Mouse (Mus musculus) hindbrain, embryonic 16.5 days (tissue): ENCODE measurements around the gene Sgms1. TPM values are rescaled to one million over a fixed set of nuclear protein-coding genes. Genes with fewer than 3 reads are reported as not detected.

Experiments
- ATAC-seq: fragments of 200-750 bp; cut with Nextera tagmentation; 2 replicates; pipeline ENCODE4 v1.8.0; 2017; ENCODE audit warnings: moderate TSS enrichment, moderate library complexity
- H3K27ac ChIP-seq: fragments of 300-500 bp; sonication (generic); 2 replicates; pipeline ENCODE4 v1.5.1; 2014; ENCODE audit warnings: low read depth, mild to moderate bottlenecking, control low read depth, low read length, moderate library complexity
- H3K27me3 ChIP-seq: fragments of 300-500 bp; sonication (generic); replicated peaks from 2 replicates; pipeline ENCODE4 v1.6.1; 2014; ENCODE audit warnings: low read length; ENCODE audit not compliant: control insufficient read depth, insufficient read depth
- H3K36me3 ChIP-seq: fragments of 300-500 bp; sonication (generic); 2 replicates; pipeline ENCODE4 v1.6.1; 2014; ENCODE audit warnings: mild to moderate bottlenecking, low read length, moderate library complexity, mixed read lengths; ENCODE audit not compliant: control insufficient read depth, insufficient read depth
- H3K4me1 ChIP-seq: fragments of 300-500 bp; sonication (generic); 2 replicates; pipeline ENCODE4 v1.6.1; 2014; ENCODE audit warnings: low read depth, low read length; ENCODE audit not compliant: control insufficient read depth, insufficient read depth
- H3K4me2 ChIP-seq: fragments of 300-500 bp; sonication (generic); 2 replicates; pipeline ENCODE4 v1.6.1; 2014; ENCODE audit warnings: mild to moderate bottlenecking, low read length, control low read depth, moderate library complexity
- H3K4me3 ChIP-seq: fragments of 300-500 bp; sonication (generic); 2 replicates; pipeline ENCODE4 v1.5.1; 2014; ENCODE audit warnings: mild to moderate bottlenecking, low read length, control low read depth, moderate library complexity
- H3K9ac ChIP-seq: fragments of 300-500 bp; sonication (generic); 2 replicates; pipeline ENCODE4 v1.6.1; 2014; ENCODE audit warnings: low read depth, mild to moderate bottlenecking, control low read depth, low read length, moderate library complexity
- H3K9me3 ChIP-seq: fragments of 300-500 bp; sonication (generic); 2 replicates; pipeline ENCODE4 v1.6.1; 2014; ENCODE audit warnings: mild to moderate bottlenecking, low read length, moderate library complexity; ENCODE audit not compliant: control insufficient read depth
- WGBS: fragments of 180-500 bp; shearing (Covaris S2); extraction: QIAGEN DNeasy Blood & Tissue Kit; methylation state at CpG from one replicate; pipeline ENCODE4 v1.1.7; 2014; 5-methylcytosine and 5-hydroxymethylcytosine counted together
- polyA plus RNA-seq: library from polyadenylated mRNA; unstranded; fragments of >200 nt; fragmentation: Nextera tagmentation; extraction: Ambion mirVana; gene quantifications from 2 replicates; pipeline ENCODE4 v1.2.1, GENCODE M21; 2015

The Sgms1 gene
- polyA plus RNA-seq, 1 experiment from 2014 or later: 21.7 TPM

DNA sequence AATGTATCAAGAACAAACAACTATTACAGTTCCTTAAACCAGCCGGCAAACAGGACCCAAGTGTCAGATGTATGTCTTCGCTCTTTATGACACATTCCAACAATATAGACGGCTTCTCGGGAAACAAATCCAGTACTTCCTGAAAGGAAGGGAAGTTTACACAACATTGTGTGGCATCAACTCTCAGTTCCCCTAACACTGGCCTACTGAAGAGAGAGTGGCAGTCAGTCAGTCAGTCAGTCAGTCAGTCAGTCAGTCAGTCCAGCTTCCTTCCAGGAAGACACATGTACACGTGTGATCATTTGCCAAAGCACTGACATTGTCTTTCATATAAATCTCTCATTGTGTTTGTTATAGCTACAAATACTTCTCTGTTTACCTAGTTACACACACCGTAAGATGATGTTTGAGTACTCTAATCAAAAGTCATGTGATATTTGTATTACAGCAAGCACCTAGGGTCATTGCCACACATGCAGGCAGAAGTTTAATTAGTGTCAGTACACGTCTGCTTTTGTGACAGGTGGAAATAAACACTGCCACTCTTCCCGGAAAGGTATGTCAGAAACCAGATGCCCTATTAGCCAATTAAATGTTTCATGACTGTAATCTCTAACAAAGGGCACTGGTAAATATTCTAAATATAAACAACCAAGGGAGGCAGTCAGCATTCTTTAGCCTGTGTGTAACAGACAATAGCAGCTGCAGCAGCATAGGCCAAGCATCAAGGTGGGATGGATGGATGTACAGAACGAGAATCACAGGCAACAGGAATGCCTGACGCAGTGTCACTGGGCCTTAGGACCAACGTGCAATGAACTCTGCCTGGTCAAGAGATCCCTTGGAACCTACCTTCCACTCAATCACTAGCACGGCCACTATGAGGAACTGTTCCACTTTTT lies 174.4 kb downstream of the Sgms1 start:
- WGBS: 85% methylated on average over 12 of the region's 12 CpGs
- Histone ChIP-seq H3K4me2 (no peak overlapping the region), H3K27ac (no peak overlapping the region), H3K9ac (no peak overlapping the region), H3K4me1 (peaks cover 8% of the 10 kb centered on the region), H3K36me3 (no peaks in the 10 kb centered on the region), H3K27me3 (no peaks in the 10 kb centered on the region), H3K9me3 (no peaks in the 10 kb centered on the region), H3K4me3 (no peak overlapping the region)
- no peak for ATAC-seq

DNA sequence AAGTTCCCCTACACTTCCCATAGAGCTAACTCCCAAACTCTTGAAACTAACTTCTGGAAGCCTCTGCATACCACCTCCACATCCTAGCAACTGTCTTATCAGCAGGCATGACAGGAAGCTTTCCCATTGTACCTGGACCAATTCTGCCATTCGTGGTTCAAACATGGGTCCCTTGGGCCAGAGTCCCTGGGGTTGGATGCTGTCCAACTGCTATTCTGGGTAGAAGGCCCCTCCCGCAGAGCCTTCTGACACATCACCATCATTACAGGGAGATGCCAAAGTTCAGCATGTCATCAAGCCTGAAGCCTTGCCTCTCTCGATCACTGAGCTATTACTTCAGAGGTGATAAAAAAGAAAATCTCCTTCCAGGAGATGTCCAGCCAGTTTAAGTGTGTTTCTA lies 175.9 kb downstream of the Sgms1 start:
- ATAC-seq: no peak
- no peaks in the 10 kb centered on the region for H3K36me3 ChIP-seq
- H3K27me3 ChIP-seq: no peaks in the 10 kb centered on the region
- no peak overlapping the region for H3K9ac ChIP-seq
- H3K27ac ChIP-seq: no peak overlapping the region
- no peak overlapping the region for H3K4me2 ChIP-seq
- 58% methylated on average over 3 of the region's 3 CpGs for WGBS
- H3K4me3 ChIP-seq: no peak overlapping the region
- H3K9me3 ChIP-seq: no peaks in the 10 kb centered on the region
- peaks cover 8% of the 10 kb centered on the region for H3K4me1 ChIP-seq

DNA sequence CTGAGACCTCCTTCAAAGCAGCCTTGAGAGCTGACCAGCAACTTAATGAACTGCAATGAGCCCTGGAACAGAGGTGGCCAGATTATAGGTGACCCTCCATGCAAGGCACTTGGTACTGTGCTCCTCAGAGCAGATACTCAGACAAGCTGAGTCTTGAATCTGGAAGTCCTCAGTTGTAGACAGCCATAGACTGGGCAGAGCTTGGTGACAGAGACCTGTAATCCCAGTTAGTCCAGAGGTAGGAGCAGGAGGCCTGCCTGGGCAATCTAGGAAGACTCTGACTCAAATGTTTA lies 178.3 kb downstream of the Sgms1 start:
- H3K4me1 ChIP-seq: peaks cover 8% of the 10 kb centered on the region
- peak overlapping the region; percentile 59 for H3K4me2 ChIP-seq
- no peaks in the 10 kb centered on the region for H3K27me3 ChIP-seq
- no peak overlapping the region for H3K9ac ChIP-seq
- ATAC-seq: peak; percentile 55
- peak overlapping the region; percentile 36; the same call in 1 of the 2 replicates for H3K27ac ChIP-seq
- peak overlapping the region; percentile 32 for H3K4me3 ChIP-seq
- H3K9me3 ChIP-seq: no peaks in the 10 kb centered on the region
- H3K36me3 ChIP-seq: no peaks in the 10 kb centered on the region

DNA sequence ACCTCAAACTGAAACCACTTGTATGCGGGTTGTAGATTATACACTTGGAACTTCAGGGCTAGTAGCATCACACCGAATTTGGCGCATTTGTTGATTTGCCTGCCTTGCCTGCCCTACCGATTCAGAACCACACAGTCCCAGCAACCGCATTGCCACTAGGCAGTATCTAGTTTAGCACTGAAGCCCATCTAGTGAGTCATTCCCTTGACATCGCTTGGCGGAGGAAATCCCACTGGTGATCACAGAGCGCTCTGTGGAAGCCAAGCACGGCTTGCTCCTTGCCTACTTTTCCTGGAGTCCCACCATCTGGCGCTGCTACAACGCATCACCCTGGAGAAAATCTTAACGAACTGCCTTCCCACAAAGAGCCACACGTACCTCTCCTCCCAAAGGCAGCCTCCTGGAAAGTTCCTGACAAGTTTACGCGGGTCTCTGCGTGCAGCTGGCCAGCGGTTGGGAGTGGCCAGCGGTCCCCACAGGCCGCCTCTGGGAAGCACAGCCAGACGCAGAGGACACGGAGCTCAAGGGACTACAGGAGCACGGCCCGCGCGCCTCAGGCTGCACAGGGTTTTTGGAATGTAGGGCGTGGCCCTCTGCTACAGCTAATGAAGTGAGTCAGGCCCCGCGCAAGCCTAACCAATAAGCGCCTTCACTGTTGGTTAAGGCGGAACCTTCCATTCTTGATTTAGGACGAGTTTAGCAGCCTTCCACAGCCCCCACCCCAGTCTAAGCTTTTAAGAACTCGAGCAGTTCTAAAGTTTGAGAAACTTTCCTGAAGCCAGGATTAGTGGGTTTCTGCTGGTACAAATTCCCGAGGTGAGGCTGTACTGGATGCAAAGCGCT lies 178.8 kb downstream of the Sgms1 start:
- WGBS: 5% methylated on average over 34 of the region's 34 CpGs
- H3K4me1 ChIP-seq: peaks cover 8% of the 10 kb centered on the region
- H3K27ac ChIP-seq: peak overlapping the region; percentile 36
- H3K27me3 ChIP-seq: no peaks in the 10 kb centered on the region
- no peaks in the 10 kb centered on the region for H3K9me3 ChIP-seq
- ATAC-seq: peak; percentile 87
- peak overlapping the region; percentile 32 for H3K4me3 ChIP-seq
- peak overlapping the region; percentile 59 for H3K4me2 ChIP-seq
- H3K36me3 ChIP-seq: no peaks in the 10 kb centered on the region
- H3K9ac ChIP-seq: peak overlapping the region; percentile 48

DNA sequence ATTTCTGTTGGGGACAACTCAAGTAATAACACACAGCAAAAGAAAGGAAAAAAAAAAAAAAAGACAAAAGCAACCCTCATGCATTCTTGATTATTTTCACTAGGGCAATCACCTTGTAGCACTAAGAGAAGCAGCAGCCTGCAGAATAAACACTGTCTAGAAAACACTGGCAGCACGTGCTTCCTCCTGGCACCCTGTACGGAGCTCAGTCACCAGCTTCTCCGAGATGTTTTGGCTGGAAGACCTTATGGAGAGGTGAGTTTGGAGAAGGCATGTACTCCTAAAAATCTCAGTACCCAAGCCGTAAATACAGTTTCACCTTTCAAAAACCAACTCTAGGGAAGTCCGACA lies 179.4 kb downstream of the Sgms1 start:
- Histone ChIP-seq H3K4me2 (peak overlapping the region; percentile 59), H3K4me3 (peak overlapping the region; percentile 32), H3K36me3 (no peaks in the 10 kb centered on the region), H3K27ac (no peak overlapping the region), H3K9ac (no peak overlapping the region), H3K27me3 (no peaks in the 10 kb centered on the region), H3K9me3 (no peaks in the 10 kb centered on the region), H3K4me1 (peaks cover 8% of the 10 kb centered on the region)
- ATAC-seq: no peak; the same call in 1 of the 2 replicates
- 42% methylated on average over 5 of the region's 5 CpGs for WGBS

DNA sequence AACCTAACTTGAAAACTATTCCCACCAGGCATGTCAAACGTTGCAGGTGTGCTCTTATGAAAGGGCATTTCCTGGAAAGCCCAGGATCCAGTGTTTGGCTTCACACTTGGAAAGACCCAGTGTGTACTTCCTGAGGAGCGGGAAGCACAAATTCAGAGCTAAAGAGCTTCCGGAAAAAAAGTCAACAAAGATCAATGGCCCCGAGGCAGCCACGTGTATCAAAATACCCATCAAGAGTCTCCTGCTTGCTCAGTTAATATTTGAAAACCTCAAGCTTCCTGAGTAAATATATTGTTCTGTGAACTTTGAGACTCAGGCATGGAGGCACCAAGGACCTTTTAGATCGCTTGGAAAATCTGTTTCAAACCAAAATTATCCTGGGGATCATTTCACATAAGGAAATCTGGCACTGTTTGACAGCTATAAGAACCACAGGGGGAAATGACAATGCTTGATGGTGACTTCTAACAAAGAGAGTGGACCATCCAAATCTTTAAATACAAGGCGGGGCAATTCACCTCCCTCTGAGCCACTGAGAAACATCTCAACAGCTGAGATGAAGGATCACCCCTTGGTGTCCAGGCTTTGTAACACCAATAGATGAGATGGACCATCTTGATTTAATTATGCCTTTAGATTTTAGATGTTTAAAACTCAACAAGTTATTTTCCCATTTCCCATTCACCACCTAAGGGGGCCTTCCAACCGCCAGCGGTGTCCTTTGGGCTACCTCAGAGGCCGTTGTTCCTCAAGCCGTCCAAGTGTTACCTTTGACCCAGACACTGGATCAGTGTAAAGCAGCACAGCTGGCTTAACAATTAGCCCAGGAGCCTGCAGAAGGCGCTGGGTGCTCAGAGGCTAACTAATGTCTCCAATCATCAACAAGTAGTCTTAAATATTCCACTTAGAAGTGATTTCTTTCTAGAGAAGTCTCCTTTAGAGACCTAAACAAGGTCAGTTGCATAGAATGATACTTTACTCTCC lies 187.1 kb downstream of the Sgms1 start:
- no peaks in the 10 kb centered on the region for H3K9me3 ChIP-seq
- no peak overlapping the region for H3K4me3 ChIP-seq
- H3K27me3 ChIP-seq: no peaks in the 10 kb centered on the region
- no peak overlapping the region for H3K27ac ChIP-seq
- no peak overlapping the region for H3K4me2 ChIP-seq
- no peaks in the 10 kb centered on the region for H3K4me1 ChIP-seq
- H3K9ac ChIP-seq: no peak overlapping the region
- no peaks in the 10 kb centered on the region for H3K36me3 ChIP-seq
- WGBS: 87% methylated on average over 12 of the region's 12 CpGs
- ATAC-seq: no peak

DNA sequence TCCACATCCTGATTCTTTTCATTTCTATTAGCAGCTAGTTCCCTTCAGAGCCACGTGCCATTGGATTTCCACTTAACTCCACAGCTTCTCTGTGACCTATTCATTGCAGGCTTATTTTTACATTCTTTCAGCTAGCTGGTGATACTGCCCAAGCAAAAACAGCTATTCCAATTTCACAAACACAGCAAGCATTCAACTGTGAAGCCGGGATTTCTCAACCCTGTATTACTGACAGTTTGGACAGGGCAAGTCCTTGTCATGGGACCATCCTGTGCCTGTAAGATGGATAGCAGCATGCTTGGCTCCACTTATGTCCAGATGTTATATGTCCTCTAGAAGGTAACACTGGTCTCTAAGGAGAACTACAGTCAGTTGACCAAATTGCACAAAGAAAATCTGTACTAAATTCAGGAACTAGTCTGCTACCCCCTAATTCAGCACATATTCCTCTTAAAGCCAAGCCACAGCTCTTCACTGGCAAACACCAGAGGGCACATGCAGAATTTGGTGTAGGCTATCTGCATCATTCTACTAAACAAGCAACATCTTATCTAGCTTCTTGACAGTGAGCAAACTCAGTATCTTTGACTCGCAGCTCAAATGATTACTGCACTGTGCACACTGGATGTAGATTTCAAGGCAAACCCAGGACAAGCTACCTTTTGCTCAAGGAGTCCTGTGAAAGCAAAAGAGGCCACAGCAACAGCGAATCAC lies 189.5 kb downstream of the Sgms1 start:
- no peaks in the 10 kb centered on the region for H3K27me3 ChIP-seq
- ATAC-seq: 0 out of 2 replicates have a peak, but pooled peaks have one; percentile 40
- no peak overlapping the region for H3K9ac ChIP-seq
- H3K4me3 ChIP-seq: no peak overlapping the region
- no peak overlapping the region for H3K4me2 ChIP-seq
- 88% methylated on average over 4 of the region's 4 CpGs for WGBS
- no peaks in the 10 kb centered on the region for H3K4me1 ChIP-seq
- H3K36me3 ChIP-seq: no peaks in the 10 kb centered on the region
- no peaks in the 10 kb centered on the region for H3K9me3 ChIP-seq
- H3K27ac ChIP-seq: no peak overlapping the region

DNA sequence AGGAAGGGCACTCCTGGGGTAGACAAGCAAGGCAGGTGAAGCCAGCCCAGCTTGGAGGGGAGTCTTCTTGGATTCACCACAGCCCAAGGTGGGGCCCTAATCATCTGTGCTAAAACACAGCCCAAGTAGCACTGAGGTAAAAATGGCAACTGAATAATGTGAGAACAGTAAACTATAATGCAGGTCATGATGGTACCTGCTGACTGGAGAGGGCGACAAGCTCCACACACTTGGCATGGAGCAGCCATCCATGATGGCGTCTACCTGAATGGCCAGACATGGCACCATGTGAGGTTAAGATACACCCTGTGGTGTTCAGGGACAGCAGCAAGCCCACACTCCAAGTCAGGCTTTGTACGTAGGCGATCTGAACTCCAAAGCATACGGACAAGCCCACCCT lies 190.4 kb downstream of the Sgms1 start:
- no peak for ATAC-seq
- H3K4me3 ChIP-seq: no peak overlapping the region
- no peak overlapping the region for H3K27ac ChIP-seq
- no peak overlapping the region for H3K9ac ChIP-seq
- H3K36me3 ChIP-seq: no peaks in the 10 kb centered on the region
- no peaks in the 10 kb centered on the region for H3K27me3 ChIP-seq
- H3K4me2 ChIP-seq: no peak overlapping the region
- WGBS: 96% methylated on average over 5 of the region's 5 CpGs
- H3K4me1 ChIP-seq: no peaks in the 10 kb centered on the region
- H3K9me3 ChIP-seq: no peaks in the 10 kb centered on the region
